Mouse (Mus musculus): ENCODE data around the gene Cnbp.

Gene Cnbp

DNA sequence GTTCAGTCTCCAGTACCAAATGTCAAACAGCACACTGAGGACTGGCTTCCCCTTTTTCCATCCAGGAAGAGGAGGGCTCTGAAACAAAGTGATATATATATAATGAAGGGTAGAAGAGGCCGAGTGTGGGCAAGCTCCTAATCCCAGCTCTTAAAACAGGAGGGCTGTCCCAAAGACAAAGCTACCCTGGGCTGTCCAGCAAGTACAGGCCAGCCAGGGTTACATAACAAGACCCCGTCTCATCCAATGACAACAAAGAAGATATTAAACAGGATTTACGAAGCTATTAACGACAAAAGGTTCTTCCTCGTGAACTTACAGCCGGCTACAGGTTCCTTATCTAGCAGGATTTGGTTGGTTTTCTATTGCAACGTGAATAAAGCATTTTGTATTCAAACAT is 46.0 kb downstream of the Cnbp start:
- no peak for DNase-seq

DNA sequence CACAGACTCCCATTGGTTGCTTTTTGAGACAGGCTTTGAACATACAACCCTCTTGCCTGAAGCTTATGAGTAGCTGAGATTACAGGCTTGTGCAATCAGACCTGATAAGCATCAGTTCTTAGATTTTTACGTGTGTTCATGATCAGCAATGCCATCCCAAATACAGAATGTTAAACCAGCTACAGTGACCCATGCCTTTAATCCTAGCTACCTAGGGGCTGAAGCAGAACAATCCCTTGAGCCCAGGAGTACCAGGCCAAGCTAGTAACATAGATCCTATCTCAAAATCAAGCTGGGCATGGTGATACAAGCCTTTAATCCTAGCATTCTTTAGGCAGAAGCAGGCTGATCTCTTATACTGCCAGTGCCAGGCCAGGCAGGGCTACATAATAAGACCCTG is 46.9 kb downstream of the Cnbp start:
- no peak for DNase-seq

DNA sequence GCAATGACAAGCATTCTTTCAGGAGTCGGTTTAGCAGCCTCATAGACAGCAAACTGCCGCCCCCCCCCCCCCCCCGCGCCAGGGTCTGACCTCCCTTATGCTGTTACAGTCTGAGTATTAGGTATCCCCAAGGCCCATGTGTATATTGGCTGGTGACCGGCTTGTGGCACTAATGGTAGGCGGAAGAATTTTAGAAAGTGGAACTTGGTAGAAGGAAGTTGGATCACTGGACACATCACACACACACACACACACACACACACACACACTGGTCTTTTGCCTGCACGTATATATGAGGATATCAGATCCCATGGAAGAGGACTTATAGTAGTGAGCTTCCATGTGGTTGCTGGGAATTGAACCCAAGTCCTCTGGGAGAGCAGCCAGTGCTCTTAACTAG is 48.4 kb downstream of the Cnbp start:
- DNase-seq = no peak

DNA sequence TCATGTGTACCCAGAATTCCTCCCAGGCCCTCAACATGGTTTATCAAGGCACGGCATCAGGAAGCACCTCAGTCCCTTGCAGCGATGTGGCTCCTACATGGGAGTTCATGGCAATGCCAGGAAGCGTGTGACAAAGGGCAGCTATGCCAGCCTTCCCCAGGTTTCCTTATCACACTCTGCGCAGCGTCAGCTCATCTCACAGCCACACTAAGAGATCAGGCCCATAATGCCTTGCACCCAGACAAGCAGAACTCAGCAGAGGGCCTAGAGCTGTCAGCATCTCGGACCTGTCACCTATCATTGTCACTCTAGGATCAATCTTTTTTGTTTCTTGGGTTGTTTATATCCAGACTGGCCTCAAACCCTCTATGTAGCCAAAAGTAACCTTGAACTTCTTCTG is 51.3 kb downstream of the Cnbp start:
- no peak for DNase-seq

DNA sequence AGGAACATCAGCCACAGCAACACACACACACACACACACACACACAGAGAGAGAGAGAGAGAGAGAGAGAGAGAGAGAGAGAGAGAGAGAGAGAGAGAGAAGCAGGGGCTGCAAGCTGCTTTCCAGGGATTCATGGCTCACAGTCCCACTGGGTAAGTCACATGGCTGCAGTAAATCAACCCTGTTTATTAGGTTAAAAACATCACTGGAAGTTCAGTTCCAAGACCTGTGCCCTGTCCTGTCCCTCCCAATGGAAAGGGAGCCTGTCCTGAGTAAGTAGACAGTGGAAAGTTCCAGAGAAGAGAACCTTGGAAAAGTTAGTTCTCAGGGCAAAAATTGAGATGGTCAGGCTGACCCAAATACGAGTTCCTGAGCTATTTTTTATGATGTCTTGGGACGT is 53.6 kb downstream of the Cnbp start:
- DNase-seq = no peak

DNA sequence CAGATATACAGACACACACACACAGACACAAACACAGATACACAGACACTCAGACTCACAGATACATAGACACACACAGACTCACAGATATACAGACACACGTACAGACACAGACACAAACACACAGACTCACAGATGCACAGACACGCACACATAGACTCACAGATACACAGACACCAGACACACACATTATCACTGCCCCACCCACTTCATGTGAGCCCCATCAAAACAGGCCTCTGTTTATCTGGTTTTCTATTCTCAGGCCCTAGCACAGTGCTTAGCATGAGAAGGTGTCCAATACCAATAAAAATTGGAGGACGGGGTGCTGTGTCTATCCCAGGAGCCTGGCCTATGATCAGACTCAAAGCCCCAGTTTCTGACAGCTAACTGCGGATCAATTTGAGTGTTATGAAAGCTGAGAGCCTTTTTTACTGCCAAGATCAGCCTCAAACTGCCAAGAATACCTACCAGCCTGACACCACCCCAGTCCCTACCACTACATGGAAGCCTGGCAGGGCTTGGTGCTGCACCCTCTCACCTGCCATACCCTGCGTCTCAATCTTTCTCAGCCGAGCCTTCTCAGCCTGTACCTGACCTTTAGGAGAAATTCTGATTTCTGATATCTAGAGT is 54.5 kb downstream of the Cnbp start:
- no peak for DNase-seq

DNA sequence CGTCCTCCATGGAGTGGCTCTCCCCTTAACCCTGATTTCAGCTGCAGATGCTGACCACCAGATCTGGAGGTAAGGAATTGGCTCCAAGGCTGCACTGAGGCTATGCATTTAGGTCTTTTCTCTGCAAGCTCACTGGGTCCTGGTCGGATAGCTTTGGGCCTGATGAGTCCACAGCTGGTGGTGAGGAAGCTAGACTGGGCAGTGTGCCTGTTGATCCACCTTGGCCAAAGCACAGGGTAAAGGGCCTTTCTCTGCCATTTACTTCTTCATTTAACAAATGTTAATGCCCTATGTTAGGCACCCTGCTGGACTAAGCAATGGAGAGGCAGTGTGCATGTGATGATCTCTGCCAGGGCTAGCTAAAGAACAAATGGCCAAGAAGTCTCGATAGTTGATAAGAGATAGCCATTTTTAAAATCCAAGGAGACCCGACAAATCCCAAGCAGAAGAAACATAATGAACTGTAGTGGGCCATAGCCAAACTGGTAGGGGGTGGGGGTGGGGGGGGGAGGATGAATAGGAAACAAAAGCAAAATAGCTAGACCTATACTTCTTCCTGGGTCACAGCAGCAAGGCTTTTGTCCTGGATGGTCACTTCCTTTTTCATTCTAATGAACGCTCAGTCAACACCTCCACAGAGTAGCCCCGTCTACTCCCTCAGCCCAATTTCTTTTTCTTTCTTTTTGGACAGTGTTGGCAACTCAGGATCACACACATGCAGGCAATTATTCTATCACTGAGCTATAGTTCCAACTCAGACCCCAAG is 55.3 kb downstream of the Cnbp start:
- DNase-seq = no peak

DNA sequence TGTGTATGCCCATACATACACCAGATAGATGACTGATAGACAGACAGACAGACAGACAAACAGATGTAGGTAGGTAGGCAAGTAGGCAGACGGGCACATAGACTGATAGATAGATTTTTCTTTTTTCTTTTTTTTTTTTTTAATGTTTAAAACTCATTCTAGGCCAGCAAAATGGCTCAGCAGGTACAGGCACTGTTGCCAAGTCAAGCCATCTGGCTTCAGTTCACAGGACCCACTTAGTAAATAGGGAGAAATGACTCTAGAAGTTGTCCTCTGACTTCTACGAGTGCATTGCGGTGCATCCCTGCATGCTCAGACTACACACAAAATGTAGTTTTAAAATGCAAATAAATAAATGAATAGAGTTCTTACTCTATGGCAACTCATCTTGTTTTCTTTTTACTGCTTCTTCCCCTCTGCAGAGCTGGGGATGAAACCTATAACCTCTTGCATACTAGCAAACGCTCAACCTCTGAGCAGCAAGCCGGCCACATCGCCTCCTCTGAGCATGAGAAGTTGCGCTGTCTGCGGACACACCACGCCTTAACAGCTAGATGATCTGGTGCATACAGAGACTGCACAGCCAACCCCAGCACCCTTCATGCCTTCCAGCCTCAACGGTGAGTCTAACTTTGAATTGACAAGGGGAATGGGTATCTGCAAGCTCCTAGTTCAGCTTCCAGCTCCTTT is 56.9 kb downstream of the Cnbp start:
- no peak for DNase-seq
